Mouse (Mus musculus) cerebellum, postnatal 36 days (tissue): ENCODE measurements at regions not wholly inside any gene's neighbourhood (a gene's known extent, or its start where the extent isn't known, plus 50 kb on each side); places are given as distances from the start of the nearest gene placed in this dataset.
A peak's percentile ranks its signal among the peaks of the same experiment; 100 is the strongest.

Experiments used
- DNase-seq, 2 experiments: peaks; one replicate each; pipeline ENCODE4 v3.0.0; 2021 to 2022; ENCODE audit warnings: mixed read lengths in 2 of 2

GRCm38 (mm10) chr9:41478106-41478848 lies 316.8 kb upstream of the Ubash3b start:
- no peak for DNase-seq

DNA sequence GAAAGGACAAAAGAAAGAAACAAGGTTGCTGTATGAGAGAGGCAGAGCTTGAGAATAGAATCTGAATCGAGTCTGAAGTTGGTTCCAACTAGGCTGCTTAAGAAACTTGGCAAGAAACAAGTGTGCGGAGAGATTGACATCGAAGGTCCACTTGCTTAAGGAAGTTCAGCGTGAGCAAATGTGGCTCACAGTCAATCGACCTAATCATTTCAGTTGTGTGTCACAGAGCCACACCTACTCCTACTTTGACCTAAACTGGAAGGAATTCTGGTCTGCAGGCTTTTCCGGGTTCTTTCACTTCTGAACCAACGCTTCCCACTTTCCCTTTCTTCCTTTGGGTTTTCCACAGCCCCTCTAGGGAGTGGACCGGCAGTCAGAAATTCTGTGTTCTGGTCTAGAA lies 313.8 kb upstream of the Ubash3b start:
- no peak for DNase-seq

DNA sequence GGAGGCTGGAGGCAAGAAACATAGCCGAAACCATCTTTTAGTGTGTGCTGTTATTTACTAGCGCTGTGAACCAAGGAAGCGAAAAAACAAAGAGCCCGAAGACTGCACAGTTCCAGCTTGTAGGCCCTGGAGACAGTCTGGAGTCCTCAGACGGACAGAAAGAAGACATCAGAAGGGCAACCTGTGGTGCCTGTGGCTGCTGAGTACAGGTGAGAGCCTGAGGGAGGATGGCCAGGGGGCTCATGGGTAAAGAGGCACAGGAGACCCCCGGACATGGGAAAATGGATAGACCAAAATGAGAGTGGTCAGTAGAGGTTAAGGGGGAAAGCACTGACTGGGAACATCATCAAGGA lies 313.4 kb upstream of the Ubash3b start:
- DNase-seq = no peak

DNA sequence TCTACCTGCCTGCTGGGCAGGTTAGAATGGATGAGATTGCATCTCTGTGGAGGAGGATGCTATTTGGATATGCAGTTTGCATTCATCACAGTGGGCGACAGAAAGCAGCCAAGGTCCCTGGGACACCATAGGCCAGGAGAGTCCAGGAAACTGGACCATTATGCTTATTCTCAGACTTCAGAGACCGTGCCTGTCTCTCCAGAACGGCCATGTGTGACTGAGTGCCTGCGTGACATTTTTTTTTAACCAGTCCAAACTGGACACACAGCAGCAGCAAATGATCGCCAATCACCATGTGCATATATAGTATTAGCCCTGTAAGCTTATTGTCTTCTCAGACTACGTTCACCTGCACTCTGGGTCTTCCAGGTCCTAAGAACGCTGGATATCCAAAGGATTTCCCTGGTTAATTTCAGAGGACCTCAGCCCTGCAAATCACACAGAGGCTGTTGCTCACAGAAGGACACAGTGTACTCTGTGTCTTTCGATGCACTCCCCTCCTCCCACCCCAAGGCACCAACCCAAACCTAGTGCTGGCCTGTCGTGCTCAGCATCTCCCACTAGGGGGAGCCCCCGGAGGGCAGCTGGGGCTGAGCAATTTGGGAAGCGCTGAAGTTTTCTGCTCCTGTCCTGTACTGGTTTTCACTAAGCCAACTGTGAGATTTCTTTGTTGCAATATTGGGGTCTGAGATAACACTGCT lies 312.9 kb upstream of the Ubash3b start:
- DNase-seq = peak; percentile 68 to 70

DNA sequence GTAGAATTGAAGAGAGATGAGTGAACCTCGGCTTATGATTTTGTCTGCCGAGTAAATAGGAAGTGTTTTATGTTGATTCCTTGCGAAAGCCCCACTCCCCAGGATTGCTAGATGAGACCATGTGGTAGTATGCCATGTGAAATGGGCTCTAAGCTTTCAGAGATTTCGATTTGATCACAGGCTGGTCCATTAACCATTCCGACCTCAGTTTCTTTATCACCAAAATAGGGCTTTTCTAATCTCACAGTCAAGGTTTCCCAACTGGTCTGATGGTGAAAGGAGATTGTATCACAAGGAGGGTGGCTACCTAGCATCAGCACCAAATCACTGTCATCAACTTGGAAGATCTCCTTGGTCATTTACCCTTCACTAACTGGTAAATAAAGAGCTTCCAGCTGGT lies 312.0 kb upstream of the Ubash3b start:
- DNase-seq = no peak

GRCm38 (mm10) chr9:41471345-41471744 lies 309.8 kb upstream of the Ubash3b start:
- DNase-seq = no peak

DNA sequence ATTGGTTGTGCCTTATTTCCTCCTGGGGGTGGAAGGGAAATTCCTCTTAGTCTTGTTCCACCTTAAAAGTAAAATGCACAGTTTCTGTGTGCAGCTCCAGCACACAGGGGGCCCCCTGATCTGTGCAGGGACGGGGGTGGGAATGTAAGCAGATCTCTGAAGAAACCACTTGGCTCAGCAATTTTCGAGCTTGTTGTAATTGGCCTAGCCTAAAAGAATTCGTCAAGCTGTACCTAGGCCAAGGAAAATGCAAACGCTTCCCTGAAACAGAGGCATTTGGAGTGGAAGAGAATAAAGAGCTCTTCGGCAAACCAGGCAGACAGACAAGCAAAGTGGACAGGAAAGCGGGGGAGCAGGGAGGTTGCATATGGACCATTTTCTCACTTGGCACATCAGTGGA lies 308.5 kb upstream of the Ubash3b start:
- DNase-seq = no peak

GRCm38 (mm10) chr9:41469414-41469813 lies 307.9 kb upstream of the Ubash3b start:
- DNase-seq = no peak

DNA sequence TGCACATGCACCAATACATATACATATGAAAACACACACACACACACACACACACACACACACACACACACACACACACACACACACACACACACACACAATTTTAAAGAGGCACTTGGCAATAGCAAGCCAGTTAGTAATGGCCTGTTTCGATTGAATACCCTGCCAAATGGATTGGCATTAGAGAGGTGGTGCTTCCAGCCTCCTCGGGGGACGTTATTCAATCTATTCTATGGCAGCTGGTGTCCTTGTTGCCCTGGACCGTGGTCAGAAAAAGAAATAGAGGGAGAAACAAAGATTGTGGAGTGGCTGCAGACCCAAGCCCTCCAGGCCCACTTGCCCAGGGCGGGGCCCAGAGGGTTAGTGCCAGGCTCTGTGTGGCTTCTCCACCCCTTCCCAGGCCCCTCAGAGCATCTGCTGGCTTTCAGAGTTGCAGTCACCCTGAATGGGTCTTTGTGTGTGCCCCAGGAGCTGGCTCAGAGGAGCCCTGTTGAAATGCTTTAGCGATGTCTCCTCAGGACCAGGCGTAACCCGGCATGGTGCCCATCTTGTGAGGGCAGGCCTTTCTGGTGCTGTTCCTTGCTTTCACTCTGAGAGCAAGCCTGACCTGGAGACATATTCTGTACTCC lies 302.7 kb upstream of the Ubash3b start:
- DNase-seq = peak; percentile 15 to 38

- DNase-seq = peak; percentile 77
Measured at GRCm38 (mm10) chr9:41461742-41462141, 300.2 kb upstream of the Ubash3b start.

DNA sequence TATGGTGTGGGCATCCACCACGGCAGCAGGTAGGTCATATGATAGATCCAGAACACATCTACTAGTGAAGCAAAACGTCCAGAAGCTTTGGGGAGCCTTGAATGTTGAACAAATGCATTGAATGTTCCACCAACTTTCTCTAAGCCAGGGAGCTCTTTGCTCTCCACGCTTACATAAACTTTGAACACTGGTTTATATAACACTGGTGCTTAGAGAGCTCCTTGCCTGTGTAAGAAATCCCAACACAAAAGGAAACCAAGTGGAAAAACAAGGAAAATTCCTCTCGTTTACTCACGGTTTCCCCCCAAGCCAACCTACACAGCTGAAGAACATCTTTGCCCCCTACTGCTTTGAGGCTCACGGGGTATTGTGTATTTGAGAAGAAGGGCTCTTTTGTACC lies 299.2 kb upstream of the Ubash3b start:
- no peak for DNase-seq

DNA sequence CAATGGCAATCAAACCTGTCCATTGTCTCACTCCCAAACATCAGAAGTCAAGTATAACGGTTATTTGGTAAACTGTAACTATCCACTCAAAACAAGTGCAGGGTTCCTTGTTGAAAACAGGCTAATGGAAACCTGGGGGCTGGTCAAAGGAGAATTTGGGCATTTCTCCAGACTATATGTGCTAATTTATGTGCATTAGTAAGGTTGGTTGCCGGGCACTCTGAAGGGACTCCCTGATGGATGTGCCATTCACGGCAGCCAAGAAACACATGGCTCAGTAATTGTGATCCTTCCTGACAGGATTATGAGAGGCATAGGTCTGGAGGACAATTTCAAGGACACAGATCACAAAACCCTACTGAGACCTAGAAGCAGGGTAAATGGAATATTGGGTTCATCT lies 295.5 kb upstream of the Ubash3b start:
- DNase-seq = no peak

DNA sequence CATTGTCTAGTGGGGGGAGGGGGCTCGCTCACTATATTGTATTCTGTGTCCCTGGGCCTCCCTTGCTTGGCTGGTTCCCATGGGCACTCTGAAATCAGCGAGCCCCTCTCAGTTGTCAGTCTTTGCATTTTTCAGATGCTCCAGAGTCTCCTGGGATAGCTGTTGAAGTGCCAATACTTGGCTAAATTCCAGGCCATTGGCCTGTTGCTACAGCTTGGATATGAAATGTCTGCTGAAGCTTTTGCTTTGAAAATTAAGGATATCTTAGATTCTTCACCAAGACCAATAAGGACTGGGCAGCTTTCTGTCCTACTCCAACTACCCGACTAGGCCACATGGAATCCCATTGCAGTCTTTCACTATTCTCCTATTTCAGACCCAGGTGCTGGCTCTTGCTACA lies 290.2 kb upstream of the Ubash3b start:
- DNase-seq = no peak

DNA sequence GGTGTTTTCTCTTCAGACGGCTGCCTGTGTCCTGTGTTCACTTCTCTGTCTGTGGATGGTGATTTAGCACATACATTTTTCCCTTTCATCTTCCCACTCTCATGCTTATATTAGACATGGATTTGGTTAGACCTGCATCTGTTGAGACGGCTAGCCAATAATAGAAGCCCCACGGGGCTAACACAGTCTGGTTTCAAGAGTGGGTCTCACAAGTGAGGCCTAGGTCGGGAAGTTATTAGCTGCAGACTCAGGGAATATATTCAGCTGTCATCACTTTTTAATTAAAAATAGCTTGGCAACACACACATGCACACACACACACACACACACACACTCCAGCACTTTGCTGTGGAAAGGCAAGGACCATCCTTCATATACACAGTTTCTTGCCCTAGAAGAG lies 287.7 kb upstream of the Ubash3b start:
- DNase-seq = no peak

- no peak for DNase-seq
Measured at GRCm38 (mm10) chr9:41447902-41448301, 286.4 kb upstream of the Ubash3b start.

GRCm38 (mm10) chr9:41447211-41447875 lies 285.8 kb upstream of the Ubash3b start:
- DNase-seq = peak; percentile 7 to 17

DNA sequence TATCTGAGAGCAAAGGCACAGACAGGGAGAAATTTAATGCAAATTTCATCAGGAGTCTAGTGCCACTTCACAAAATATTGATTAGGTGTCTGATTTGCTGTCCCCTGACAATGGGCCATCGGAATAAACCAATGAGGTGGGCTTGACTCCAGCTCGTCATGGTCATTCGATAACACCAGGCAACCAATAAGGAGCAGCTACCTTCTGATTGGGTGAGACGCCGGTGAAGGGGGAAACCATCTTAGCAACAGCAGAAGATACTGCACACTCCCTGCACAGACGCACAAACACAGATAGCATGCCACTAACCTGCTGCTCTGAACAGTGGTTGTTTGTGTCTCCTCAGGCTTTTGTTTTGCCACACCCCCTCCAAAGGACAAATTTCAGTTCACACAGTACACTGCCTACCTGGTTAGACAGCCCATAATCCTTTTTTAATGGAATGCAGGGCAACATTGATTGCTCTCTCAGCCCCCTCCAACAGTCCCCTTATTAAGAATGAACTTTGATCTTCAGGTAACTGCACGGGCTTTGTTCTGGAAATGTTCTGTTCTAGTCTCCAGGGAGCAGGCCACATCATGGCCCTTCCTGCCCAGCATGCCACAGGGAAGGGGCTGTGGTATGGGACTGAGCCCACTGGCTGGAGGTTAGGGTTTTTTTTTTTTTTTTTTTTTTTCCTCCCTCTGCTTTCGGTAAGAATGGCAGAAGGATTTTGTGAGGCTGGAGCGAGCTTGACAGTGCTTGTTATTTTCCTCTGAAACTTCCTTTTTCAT lies 285.1 kb upstream of the Ubash3b start:
- DNase-seq = no peak

DNA sequence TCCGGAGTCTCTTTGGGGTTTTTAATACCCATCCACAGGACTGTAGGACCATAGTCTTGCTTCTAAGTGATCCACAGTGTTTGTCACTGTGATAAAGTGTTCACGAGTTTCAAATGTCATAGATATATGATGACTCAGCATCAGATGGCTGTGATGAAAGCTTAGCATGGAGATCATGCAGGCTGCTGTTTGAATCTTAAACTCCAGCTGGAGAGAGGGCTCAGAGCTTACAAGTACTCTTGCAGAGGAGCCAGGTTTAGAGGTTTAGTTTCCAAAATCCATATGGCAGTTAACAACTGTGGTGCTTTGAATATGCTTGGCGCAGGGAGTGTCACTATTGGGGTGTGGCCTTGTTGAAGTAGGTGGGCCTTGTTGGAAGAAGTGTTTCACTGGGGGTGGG lies 280.9 kb upstream of the Ubash3b start:
- no peak for DNase-seq

- DNase-seq = peak; percentile 50
Measured at GRCm38 (mm10) chr9:41439979-41440378, 278.5 kb upstream of the Ubash3b start.

- no peak for DNase-seq
Measured at GRCm38 (mm10) chr9:41438141-41438540, 276.6 kb upstream of the Ubash3b start.

DNA sequence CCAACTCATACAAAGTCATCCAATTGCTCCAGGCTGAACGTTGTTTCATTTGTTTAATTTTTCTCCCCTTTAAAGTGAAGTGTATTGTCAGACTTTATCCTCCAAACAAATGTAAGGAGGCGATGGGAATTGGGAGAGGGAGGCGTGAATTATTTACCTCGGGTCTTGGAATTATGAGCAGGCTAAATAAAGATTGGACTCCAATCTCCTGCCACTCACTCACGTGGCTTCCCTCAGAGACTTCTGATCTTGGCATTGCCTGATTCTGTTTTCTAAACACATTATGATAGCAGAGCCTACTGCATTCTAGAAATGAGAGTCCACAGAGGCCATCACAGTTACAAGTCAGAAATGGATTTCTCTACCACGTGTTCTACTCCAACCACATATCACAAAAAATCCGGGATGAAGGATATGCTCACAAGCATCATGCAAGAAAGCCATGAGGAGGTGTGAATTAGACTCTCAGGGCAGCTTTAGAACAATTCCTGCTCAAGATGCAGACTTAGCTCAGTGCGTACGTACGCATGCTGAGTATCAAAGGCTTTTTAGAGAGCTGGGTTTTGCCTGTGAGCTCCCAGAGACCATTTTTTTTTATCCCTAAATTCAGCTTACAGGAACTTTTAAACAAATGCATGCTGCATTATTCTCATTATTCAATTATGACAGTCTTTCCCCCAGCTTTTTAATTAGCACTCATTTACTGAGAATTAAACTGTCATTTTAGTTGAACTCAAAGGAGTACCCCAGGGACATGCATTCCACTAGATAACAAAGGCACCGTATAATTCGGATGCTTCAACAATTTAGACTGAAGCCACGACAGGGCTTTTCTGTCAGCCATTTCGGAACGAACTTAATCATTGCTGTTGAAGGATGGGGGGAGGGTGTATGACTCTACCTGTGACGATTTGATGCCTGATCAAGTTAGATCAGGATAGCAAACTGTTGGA lies 269.2 kb upstream of the Ubash3b start:
- no peak for DNase-seq
